29 mouse cellular contexts compared by ENCODE assay signal in the genomic region with DNA sequence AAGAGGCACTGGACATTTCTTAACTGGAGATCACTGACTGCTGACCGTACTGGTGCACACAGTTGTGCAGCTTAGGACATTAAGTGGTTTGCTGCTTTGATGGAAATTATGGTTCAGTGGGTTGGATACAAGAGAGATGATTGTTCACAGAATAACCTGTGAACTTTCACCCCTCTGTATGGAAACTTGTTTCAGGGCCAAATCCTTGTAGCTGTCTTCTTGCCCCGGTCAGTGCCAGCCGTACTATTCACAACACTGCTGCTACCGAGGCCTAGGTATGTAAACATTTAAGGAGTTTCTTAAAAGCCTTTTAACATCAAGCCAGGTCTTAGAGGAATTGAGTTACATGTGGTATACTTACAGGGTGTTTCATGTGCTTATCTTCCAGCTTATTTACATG. TPM values are rescaled to one million over a fixed set of nuclear protein-coding genes. Genes with fewer than 3 reads are reported as not detected.
DNase-seq lines count a peak whose midpoint lies in the region; ATAC-seq lines count a peak whose summit lies in the region.
"Had no signal": no experiment of that assay in that cellular context is flagged by ENCODE, and none has a peak within 500 bp of the region (broad histone marks: within the 10 kb centered on the region; RNA-seq: fewer than 3 reads in every experiment).

No protein-coding gene starts in this region.

- no peaks in the 10 kb centered on the region for H3K27me3 ChIP-seq in intestine, embryonic 14.5 days (replicated peaks; ENCODE audit: control insufficient read depth, insufficient read depth, low read length)
- H3K27me3 ChIP-seq in intestine, embryonic 16.5 days (replicated peaks; ENCODE audit: control insufficient read depth, insufficient read depth, low read length) = no peaks in the 10 kb centered on the region
- H3K27me3 ChIP-seq in kidney, embryonic 15.5 days = no peaks in the 10 kb centered on the region
- H3K27me3 ChIP-seq: embryonic facial prominence, embryonic 13.5 days; forebrain, embryonic 12.5 days; forebrain, embryonic 15.5 days; heart, embryonic 12.5 days; heart, embryonic 15.5 days; hindbrain, embryonic 13.5 days had no signal

- peak; percentile 29 for DNase-seq in intestine, embryonic 14.5 days (ENCODE audit: low spot score)
- DNase-seq in kidney, adult 9 months = peak; percentile 51
- DNase-seq in kidney, postnatal 36 days = peak; percentile 48 to 70
- no peak for DNase-seq in kidney, postnatal 4 days
- DNase-seq in urinary bladder, postnatal 36 days (ENCODE audit: low spot score in 2 of 2) = no peak
- DNase-seq: adrenal gland, adult 8-10 months; adrenal gland, postnatal 25 days; cerebellum, adult 11-12 months; cerebellum, adult 8-10 months; cerebellum, postnatal 10 days; cerebellum, postnatal 36 days; embryo, embryonic 11 days; gastrocnemius, postnatal 25 days; heart, adult 18-20 months; heart, postnatal 10 days; heart, postnatal 36 days had no signal

- ATAC-seq in intestine, embryonic 14.5 days (replicated peaks; ENCODE audit: low FRiP score, low TSS enrichment, low read depth) = no peak
- no peak for ATAC-seq in intestine, embryonic 16.5 days
- ATAC-seq in kidney, embryonic 15.5 days (replicated peaks; ENCODE audit: low FRiP score) = no peak
- ATAC-seq: activated CD4-positive, CD25-positive, alpha-beta regulatory T cell, adult 4 months; forebrain, embryonic 15.5 days had no signal

- no peak overlapping the region for H3K4me2 ChIP-seq in intestine, embryonic 14.5 days (ENCODE audit: low read length)
- H3K4me2 ChIP-seq in intestine, embryonic 16.5 days (ENCODE audit: low read depth, low read length) = no peak overlapping the region
- no peak overlapping the region for H3K4me2 ChIP-seq in kidney, embryonic 15.5 days
- H3K4me2 ChIP-seq: embryonic facial prominence, embryonic 13.5 days; forebrain, embryonic 12.5 days; forebrain, embryonic 15.5 days; heart, embryonic 12.5 days; heart, embryonic 15.5 days; hindbrain, embryonic 13.5 days had no signal

- no peaks in the 10 kb centered on the region for H3K4me1 ChIP-seq in intestine, embryonic 14.5 days (replicated peaks; ENCODE audit: control insufficient read depth, insufficient read depth, low read length)
- H3K4me1 ChIP-seq in intestine, embryonic 16.5 days (ENCODE audit: control insufficient read depth, insufficient read depth, low read length) = no peaks in the 10 kb centered on the region
- no peaks in the 10 kb centered on the region for H3K4me1 ChIP-seq in kidney, embryonic 15.5 days
- H3K4me1 ChIP-seq: embryonic facial prominence, embryonic 10.5 days; embryonic facial prominence, embryonic 13.5 days; forebrain, embryonic 12.5 days; forebrain, embryonic 15.5 days; heart, embryonic 12.5 days; heart, embryonic 15.5 days; hindbrain, embryonic 10.5 days; hindbrain, embryonic 13.5 days had no signal

- H3K27ac ChIP-seq in intestine, embryonic 14.5 days (ENCODE audit: low read depth) = no peak overlapping the region
- H3K27ac ChIP-seq in intestine, embryonic 16.5 days (ENCODE audit: low read length) = no peak overlapping the region
- no peak overlapping the region for H3K27ac ChIP-seq in kidney, embryonic 15.5 days
- H3K27ac ChIP-seq: embryonic facial prominence, embryonic 10.5 days; embryonic facial prominence, embryonic 13.5 days; forebrain, embryonic 12.5 days; forebrain, embryonic 15.5 days; heart, embryonic 15.5 days; hindbrain, embryonic 10.5 days; hindbrain, embryonic 13.5 days had no signal

- H3K36me3 ChIP-seq in intestine, embryonic 14.5 days (ENCODE audit: control insufficient read depth, insufficient read depth, low read length) = peaks cover 98% of the 10 kb centered on the region
- H3K36me3 ChIP-seq in intestine, embryonic 16.5 days (ENCODE audit: control insufficient read depth, insufficient read depth, low read length) = peaks cover 20% of the 10 kb centered on the region
- peaks cover 90% of the 10 kb centered on the region for H3K36me3 ChIP-seq in kidney, embryonic 15.5 days

- no peak overlapping the region for H3K9ac ChIP-seq in intestine, embryonic 14.5 days (ENCODE audit: low read length)
- no peak overlapping the region for H3K9ac ChIP-seq in intestine, embryonic 16.5 days (ENCODE audit: low read depth, low read length)
- no peak overlapping the region for H3K9ac ChIP-seq in kidney, embryonic 15.5 days
- H3K9ac ChIP-seq: embryonic facial prominence, embryonic 13.5 days; forebrain, embryonic 12.5 days; forebrain, embryonic 15.5 days; heart, embryonic 12.5 days; heart, embryonic 15.5 days; hindbrain, embryonic 13.5 days had no signal

- H3K4me3 ChIP-seq in intestine, embryonic 14.5 days (ENCODE audit: low read depth, low read length) = no peak overlapping the region
- H3K4me3 ChIP-seq in intestine, embryonic 16.5 days (ENCODE audit: low read length) = no peak overlapping the region
- H3K4me3 ChIP-seq in kidney, embryonic 15.5 days (replicated peaks) = no peak overlapping the region
- H3K4me3 ChIP-seq: embryonic facial prominence, embryonic 10.5 days; embryonic facial prominence, embryonic 13.5 days; erythroblast, embryonic 14.5 days; forebrain, embryonic 12.5 days; forebrain, embryonic 15.5 days; heart, embryonic 12.5 days; heart, embryonic 15.5 days; hindbrain, embryonic 10.5 days; hindbrain, embryonic 13.5 days had no signal

- H3K9me3 ChIP-seq in intestine, embryonic 14.5 days (ENCODE audit: control insufficient read depth, low read length) = no peaks in the 10 kb centered on the region
- no peaks in the 10 kb centered on the region for H3K9me3 ChIP-seq in intestine, embryonic 16.5 days (ENCODE audit: control insufficient read depth, low read length)
- no peaks in the 10 kb centered on the region for H3K9me3 ChIP-seq in kidney, embryonic 15.5 days (replicated peaks)
- H3K9me3 ChIP-seq: embryonic facial prominence, embryonic 10.5 days; embryonic facial prominence, embryonic 13.5 days; forebrain, embryonic 12.5 days; forebrain, embryonic 15.5 days; G1E; heart, embryonic 12.5 days; heart, embryonic 15.5 days; hindbrain, embryonic 10.5 days; hindbrain, embryonic 13.5 days had no signal

- WGBS in intestine, embryonic 14.5 days = 67% methylated on average over 4 of the region's 4 CpGs
- WGBS in intestine, embryonic 16.5 days = 73% methylated on average over 4 of the region's 4 CpGs
- WGBS in kidney, embryonic 15.5 days = 88% methylated on average over 4 of the region's 4 CpGs

RNA-seq across cellular contexts. Expression of a gene that starts 14.1 kb away (rescaled TPM):
- polyA plus RNA-seq in intestine, embryonic 14.5 days (2014; fragmentation: Nextera tagmentation; extraction: Ambion mirVana) = 24.3 and 24.7 TPM in 2 replicates
- polyA plus RNA-seq in intestine, embryonic 16.5 days (2015; fragmentation: Nextera tagmentation; extraction: Ambion mirVana) = 12.0 and 12.2 TPM in 2 replicates
- polyA plus RNA-seq in kidney, embryonic 15.5 days (2015; fragmentation: Nextera tagmentation; extraction: Ambion mirVana) = 21.0 and 21.8 TPM in 2 replicates

RNA-seq across cellular contexts. Expression of a gene that starts 27.2 kb away (rescaled TPM):
- polyA plus RNA-seq in intestine, embryonic 14.5 days (2014; fragmentation: Nextera tagmentation; extraction: Ambion mirVana) = 138 and 146 TPM in 2 replicates
- 69.8 and 76.6 TPM in 2 replicates for polyA plus RNA-seq in intestine, embryonic 16.5 days (2015; fragmentation: Nextera tagmentation; extraction: Ambion mirVana)
- polyA plus RNA-seq in kidney, embryonic 15.5 days (2015; fragmentation: Nextera tagmentation; extraction: Ambion mirVana) = 117 and 118 TPM in 2 replicates

RNA-seq across cellular contexts. Expression of a gene that starts 27.7 kb away (rescaled TPM):
- polyA plus RNA-seq in intestine, embryonic 14.5 days (2014; fragmentation: Nextera tagmentation; extraction: Ambion mirVana) = 125 and 137 TPM in 2 replicates
- polyA plus RNA-seq in intestine, embryonic 16.5 days (2015; fragmentation: Nextera tagmentation; extraction: Ambion mirVana) = 85.2 and 99.7 TPM in 2 replicates
- polyA plus RNA-seq in kidney, embryonic 15.5 days (2015; fragmentation: Nextera tagmentation; extraction: Ambion mirVana) = 128 and 132 TPM in 2 replicates

RNA-seq across cellular contexts. Expression of a gene that starts 54.3 kb away (rescaled TPM):
- polyA plus RNA-seq in intestine, embryonic 14.5 days (2014; fragmentation: Nextera tagmentation; extraction: Ambion mirVana) = 69.4 and 73.3 TPM in 2 replicates
- polyA plus RNA-seq in intestine, embryonic 16.5 days (2015; fragmentation: Nextera tagmentation; extraction: Ambion mirVana) = 66.9 and 69.4 TPM in 2 replicates
- polyA plus RNA-seq in kidney, embryonic 15.5 days (2015; fragmentation: Nextera tagmentation; extraction: Ambion mirVana) = 68.8 and 87.6 TPM in 2 replicates

RNA-seq across cellular contexts. Expression of a gene that starts 54.6 kb away (rescaled TPM):
- 22.5 and 22.7 TPM in 2 replicates for polyA plus RNA-seq in intestine, embryonic 14.5 days (2014; fragmentation: Nextera tagmentation; extraction: Ambion mirVana)
- polyA plus RNA-seq in intestine, embryonic 16.5 days (2015; fragmentation: Nextera tagmentation; extraction: Ambion mirVana) = 10.5 and 13.1 TPM in 2 replicates
- 24.6 and 27.6 TPM in 2 replicates for polyA plus RNA-seq in kidney, embryonic 15.5 days (2015; fragmentation: Nextera tagmentation; extraction: Ambion mirVana)

Comparison
In these comparisons a context has a peak if more than half of its experiments do, and no peak if none do; other contexts are left out.
1. DNase-seq: peak in intestine, embryonic 14.5 days (single experiment), kidney, adult 9 months (single experiment) and kidney, postnatal 36 days (2 of 2); none in kidney, postnatal 4 days (0 of 2) and urinary bladder, postnatal 36 days (0 of 2).